Mouse (Mus musculus) hindbrain, embryonic 14.5 days (tissue): ENCODE results near the gene Cd63. TPM values are rescaled to one million over a fixed set of nuclear protein-coding genes. Genes with fewer than 3 reads are reported as not detected.

Source experiments
- polyA plus RNA-seq: library from polyadenylated mRNA; unstranded; fragments of >200 nt; fragmentation: Nextera tagmentation; extraction: Ambion mirVana; gene quantifications from 2 replicates; pipeline ENCODE4 v1.2.1, GENCODE M21; 2014

Gene Cd63
- polyA plus RNA-seq, 1 experiment from 2014 or later, result 239 TPM

Other genes with a start within 250 kb of the Cd63 start
- gene Suox, start 226.9 kb upstream of the Cd63 start, polyA plus RNA-seq, result 11.5 and 12.7 TPM in 2 replicates
- gene Rab5b, start 204.7 kb upstream of the Cd63 start, polyA plus RNA-seq, result 95.6 and 109 TPM in 2 replicates
- 0.79 and 0.85 TPM in 2 replicates for gene Pmel, start 196.8 kb upstream of the Cd63 start, polyA plus RNA-seq
- gene Cdk2, start 196.0 kb upstream of the Cd63 start, polyA plus RNA-seq, result 17.1 and 21.0 TPM in 2 replicates
- 6.9 and 7.7 TPM in 2 replicates for gene Dgka, start 156.1 kb upstream of the Cd63 start, polyA plus RNA-seq
- gene Pym1, start 153.1 kb upstream of the Cd63 start, polyA plus RNA-seq, result 38.6 and 42.0 TPM in 2 replicates
- gene Mmp19, start 110.1 kb upstream of the Cd63 start, polyA plus RNA-seq, result 0.65 and 0.80 TPM in 2 replicates
- gene Dnajc14, start 96.9 kb upstream of the Cd63 start, polyA plus RNA-seq, result 34.6 and 35.1 TPM in 2 replicates
- 13.3 and 14.8 TPM in 2 replicates for gene Tmem198b, start 96.6 kb upstream of the Cd63 start, polyA plus RNA-seq
- gene Sarnp, start 83.7 kb upstream of the Cd63 start, polyA plus RNA-seq, result 137 and 139 TPM in 2 replicates
- gene Ormdl2, start 79.3 kb upstream of the Cd63 start, polyA plus RNA-seq, result 27.8 and 28.4 TPM in 2 replicates
- gene Gdf11, start 9.3 kb upstream of the Cd63 start, polyA plus RNA-seq, result 5.9 and 6.7 TPM in 2 replicates
- 17.6 and 20.4 TPM in 2 replicates for gene Rdh5, start 21.9 kb downstream of the Cd63 start, polyA plus RNA-seq
- gene Bloc1s1, start 23.0 kb downstream of the Cd63 start, polyA plus RNA-seq, result 228 and 269 TPM in 2 replicates
- 6.2 and 7.2 TPM in 2 replicates for gene Itga7, start 32.8 kb downstream of the Cd63 start, polyA plus RNA-seq
- not detected in 2 replicates for gene Mettl7b, start 60.0 kb downstream of the Cd63 start, polyA plus RNA-seq
- not detected in 2 replicates for gene Olfr9, start 88.4 kb downstream of the Cd63 start, polyA plus RNA-seq
- not detected in 2 replicates for gene Olfr763, start 109.8 kb downstream of the Cd63 start, polyA plus RNA-seq
- not detected in 2 replicates for gene Olfr764-ps1, start 138.9 kb downstream of the Cd63 start, polyA plus RNA-seq
- not detected in 2 replicates for gene Olfr765, start 149.0 kb downstream of the Cd63 start, polyA plus RNA-seq
- not detected in 2 replicates for gene Olfr766-ps1, start 168.0 kb downstream of the Cd63 start, polyA plus RNA-seq
- not detected in 2 replicates for gene Olfr767, start 181.9 kb downstream of the Cd63 start, polyA plus RNA-seq
- not detected in 2 replicates for gene Olfr768, start 198.4 kb downstream of the Cd63 start, polyA plus RNA-seq
- not detected in 2 replicates for gene Olfr769, start 216.9 kb downstream of the Cd63 start, polyA plus RNA-seq
- not detected in 2 replicates for gene Olfr770, start 238.0 kb downstream of the Cd63 start, polyA plus RNA-seq